Mouse (Mus musculus) cortical plate, adult 2 months (tissue): ENCODE data around the gene Mib2.

ENCODE experiments used
- CTCF ChIP-seq: fragments of 200-500 bp; IDR thresholded peaks from 2 replicates; pipeline ENCODE4 v1.5.1; 2011; ENCODE audit warnings: mild to moderate bottlenecking, control low read depth, low read length; ENCODE audit not compliant: insufficient read depth; ENCODE audit errors: extremely low read depth
- POLR2A ChIP-seq: fragments of 200-500 bp; IDR thresholded peaks from 2 replicates; pipeline ENCODE4 v1.6.1; 2011; ENCODE audit warnings: mild to moderate bottlenecking, low read length, control low read depth; ENCODE audit not compliant: insufficient read depth; ENCODE audit errors: extremely low read depth

DNA sequence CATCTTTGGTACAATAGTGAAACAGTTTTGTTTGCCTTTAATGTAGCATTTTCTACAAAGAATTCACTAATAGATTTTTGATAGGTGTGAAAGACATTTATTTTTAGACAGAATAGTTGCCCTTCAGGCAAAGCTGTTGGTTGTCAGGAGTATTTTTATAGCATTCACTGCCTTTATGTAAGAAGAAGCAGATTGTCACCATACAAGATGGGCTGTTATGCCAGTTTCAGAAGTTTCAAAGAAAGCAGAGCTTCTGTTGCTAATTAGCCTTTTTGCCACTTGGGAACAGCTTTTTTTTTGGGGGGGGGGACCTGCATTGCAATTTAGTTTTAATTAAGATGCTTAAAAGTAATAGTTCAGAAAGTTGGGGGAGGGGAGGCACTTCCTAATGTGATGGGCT lies 40.0 kb upstream of the Mib2 start:
- TF ChIP-seq CTCF (no peak), POLR2A (no peak)
